In genomic region chr6:36596574-36596973, GRCm38 (mm10) we compare ENCODE assay signal across 14 mouse cellular contexts.
A peak's percentile ranks its signal among the peaks of the same experiment; 100 is the strongest.
DNase-seq lines count a peak whose midpoint lies in the region; ATAC-seq and TF ChIP-seq lines count a peak whose summit lies in the region.
"Had no signal": no experiment of that assay in that cellular context is flagged by ENCODE, and none has a peak within 500 bp of the region (broad histone marks: within the 10 kb centered on the region; RNA-seq: fewer than 3 reads in every experiment).

No protein-coding gene starts in this region.

- 0 out of 2 replicates have a peak, but pooled peaks have one; percentile 35 for TF ChIP-seq EP300 in heart, adult 2 months (IDR thresholded peaks at IDR 0.05; ENCODE audit: insufficient read depth, low read depth, low read length)
- TF ChIP-seq EP300 in heart, postnatal 0 days (IDR thresholded peaks at IDR 0.05; ENCODE audit: low read depth): peak; percentile 74

- H3K4me3 ChIP-seq in heart, adult 2 months: no peak overlapping the region
- no peak overlapping the region for H3K4me3 ChIP-seq in heart, embryonic 10.5 days
- H3K4me3 ChIP-seq in midbrain, embryonic 14.5 days (replicated peaks; ENCODE audit: low read depth, low read length): no peak overlapping the region
- no peak overlapping the region for H3K4me3 ChIP-seq in midbrain, embryonic 11.5 days (ENCODE audit: low read depth, low read length)
- H3K4me3 ChIP-seq in heart, postnatal 0 days (ENCODE audit: low read depth, low read length): no peak overlapping the region
- H3K4me3 ChIP-seq: embryonic facial prominence, embryonic 15.5 days; liver, embryonic 12.5 days had no signal

- no peak overlapping the region for H3K4me2 ChIP-seq in midbrain, embryonic 14.5 days (ENCODE audit: low read length)
- H3K4me2 ChIP-seq in midbrain, embryonic 11.5 days: no peak overlapping the region
- no peak overlapping the region for H3K4me2 ChIP-seq in heart, postnatal 0 days (ENCODE audit: low read depth, low read length)
- H3K4me2 ChIP-seq: embryonic facial prominence, embryonic 15.5 days; liver, embryonic 12.5 days had no signal

- H3K27ac ChIP-seq in heart, adult 2 months: peak overlapping the region; percentile 29
- H3K27ac ChIP-seq in heart, embryonic 10.5 days: no peak overlapping the region
- no peak overlapping the region for H3K27ac ChIP-seq in midbrain, embryonic 14.5 days (replicated peaks; ENCODE audit: low read depth, low read length)
- H3K27ac ChIP-seq in midbrain, embryonic 11.5 days (ENCODE audit: low read depth, low read length): no peak overlapping the region
- H3K27ac ChIP-seq in heart, postnatal 0 days (ENCODE audit: low read depth): peak overlapping the region; percentile 59
- H3K27ac ChIP-seq: embryonic facial prominence, embryonic 15.5 days; liver, embryonic 12.5 days had no signal

- no peak for TF ChIP-seq CTCF in heart, adult 2 months (IDR thresholded peaks at IDR 0.05)
- TF ChIP-seq CTCF in brain, embryonic 14.5 days (IDR thresholded peaks at IDR 0.05; ENCODE audit: borderline replicate concordance, extremely low read depth, insufficient read depth, insufficient read length): no peak
- no peak for TF ChIP-seq CTCF in heart, postnatal 0 days (IDR thresholded peaks at IDR 0.05; ENCODE audit: low read depth)

- no peaks in the 10 kb centered on the region for H3K9me3 ChIP-seq in heart, embryonic 10.5 days
- no peaks in the 10 kb centered on the region for H3K9me3 ChIP-seq in midbrain, embryonic 14.5 days (ENCODE audit: control insufficient read depth, low read length)
- no peaks in the 10 kb centered on the region for H3K9me3 ChIP-seq in midbrain, embryonic 11.5 days (ENCODE audit: control insufficient read depth, low read length)
- H3K9me3 ChIP-seq in heart, postnatal 0 days (replicated peaks; ENCODE audit: control insufficient read depth, low read length): no peaks in the 10 kb centered on the region
- H3K9me3 ChIP-seq: embryonic facial prominence, embryonic 15.5 days; liver, embryonic 12.5 days had no signal

- 21% methylated on average over 3 of the region's 3 CpGs for WGBS in heart, adult 2 months
- 65% methylated on average over 3 of the region's 3 CpGs for WGBS in heart, embryonic 10.5 days
- 62% methylated on average over 3 of the region's 3 CpGs for WGBS in midbrain, embryonic 14.5 days
- WGBS in midbrain, embryonic 11.5 days: 85% methylated on average over 3 of the region's 3 CpGs
- 15% methylated on average over 3 of the region's 3 CpGs for WGBS in heart, postnatal 0 days

- no peaks in the 10 kb centered on the region for H3K36me3 ChIP-seq in heart, adult 2 months (ENCODE audit: control insufficient read depth, insufficient read depth, low read length)
- H3K36me3 ChIP-seq in heart, embryonic 10.5 days: no peaks in the 10 kb centered on the region
- H3K36me3 ChIP-seq in midbrain, embryonic 14.5 days (ENCODE audit: control insufficient read depth, insufficient read depth, low read length): no peaks in the 10 kb centered on the region
- no peaks in the 10 kb centered on the region for H3K36me3 ChIP-seq in midbrain, embryonic 11.5 days (ENCODE audit: control insufficient read depth, insufficient read depth, low read length)
- H3K36me3 ChIP-seq in heart, postnatal 0 days (replicated peaks; ENCODE audit: control insufficient read depth, insufficient read depth, low read length): no peaks in the 10 kb centered on the region
- H3K36me3 ChIP-seq: embryonic facial prominence, embryonic 15.5 days; liver, embryonic 12.5 days had no signal

- no peaks in the 10 kb centered on the region for H3K27me3 ChIP-seq in heart, adult 2 months (ENCODE audit: control insufficient read depth, insufficient read depth, low read length)
- no peaks in the 10 kb centered on the region for H3K27me3 ChIP-seq in heart, embryonic 10.5 days (ENCODE audit: insufficient read depth, poor library complexity, severe bottlenecking)
- no peaks in the 10 kb centered on the region for H3K27me3 ChIP-seq in midbrain, embryonic 14.5 days (ENCODE audit: control insufficient read depth, insufficient read depth, low read length)
- no peaks in the 10 kb centered on the region for H3K27me3 ChIP-seq in midbrain, embryonic 11.5 days (ENCODE audit: control insufficient read depth, insufficient read depth, low read length)
- H3K27me3 ChIP-seq in heart, postnatal 0 days (ENCODE audit: control insufficient read depth, insufficient read depth, low read length): no peaks in the 10 kb centered on the region
- H3K27me3 ChIP-seq: embryonic facial prominence, embryonic 15.5 days; liver, embryonic 12.5 days had no signal

- H3K79me2 ChIP-seq in heart, adult 2 months (replicated peaks; ENCODE audit: control insufficient read depth, insufficient read depth, low read length): no peaks in the 10 kb centered on the region

- ATAC-seq in midbrain, embryonic 14.5 days (ENCODE audit: low FRiP score, low TSS enrichment): no peak
- no peak for ATAC-seq in midbrain, embryonic 11.5 days (ENCODE audit: low FRiP score)
- peak; percentile 67; the same call in 1 of the 2 replicates for ATAC-seq in heart, postnatal 0 days (ENCODE audit: insufficient read depth, low read depth)
- ATAC-seq: intestine, embryonic 16.5 days; liver, embryonic 12.5 days; lung, postnatal 0 days had no signal

- intact Hi-C loops in heart, adult 2 months (cut with DNase I): loop anchor here (10.0 kb wide), 1 partner anchor 82 kb away; no protein-coding TSS in a partner anchor

- peak; percentile 23 to 53 for DNase-seq in heart, adult 2 months
- DNase-seq in heart, embryonic 10.5 days (ENCODE audit: low spot score): no peak
- peak; percentile 46 for DNase-seq in midbrain, embryonic 14.5 days
- DNase-seq in midbrain, embryonic 11.5 days (ENCODE audit: low spot score, missing footprints): no peak
- peak; percentile 68 for DNase-seq in brain, embryonic 14.5 days (ENCODE audit: low read depth)
- peak; percentile 62 for DNase-seq in heart, postnatal 0 days (ENCODE audit: low spot score)
- no peak for DNase-seq in gastrocnemius, postnatal 4 days (ENCODE audit: low spot score in 2 of 2)
- no peak for DNase-seq in ovary, postnatal 36 days (ENCODE audit: low spot score)
- DNase-seq: adrenal gland, postnatal 25 days; thymus, postnatal 4 days had no signal

- H3K9ac ChIP-seq in heart, adult 2 months (ENCODE audit: low read depth, low read length): no peak overlapping the region
- no peak overlapping the region for H3K9ac ChIP-seq in midbrain, embryonic 14.5 days (replicated peaks; ENCODE audit: low read length)
- H3K9ac ChIP-seq in midbrain, embryonic 11.5 days (ENCODE audit: low read length): no peak overlapping the region
- H3K9ac ChIP-seq in heart, postnatal 0 days (replicated peaks; ENCODE audit: low read depth, low read length): no peak overlapping the region
- H3K9ac ChIP-seq: embryonic facial prominence, embryonic 15.5 days; liver, embryonic 12.5 days had no signal

- H3K4me1 ChIP-seq in heart, adult 2 months (ENCODE audit: control insufficient read depth, insufficient read depth, low read length): no peaks in the 10 kb centered on the region
- H3K4me1 ChIP-seq in heart, embryonic 10.5 days: no peaks in the 10 kb centered on the region
- no peaks in the 10 kb centered on the region for H3K4me1 ChIP-seq in midbrain, embryonic 14.5 days (ENCODE audit: control insufficient read depth, insufficient read depth, low read length)
- no peaks in the 10 kb centered on the region for H3K4me1 ChIP-seq in midbrain, embryonic 11.5 days (ENCODE audit: control insufficient read depth, insufficient read depth, low read length)
- peaks cover 8% of the 10 kb centered on the region for H3K4me1 ChIP-seq in heart, postnatal 0 days (ENCODE audit: control insufficient read depth, insufficient read depth)
- H3K4me1 ChIP-seq: embryonic facial prominence, embryonic 15.5 days; liver, embryonic 12.5 days had no signal

- TF ChIP-seq POLR2A in heart, adult 2 months (IDR thresholded peaks at IDR 0.05; ENCODE audit: insufficient read depth, low read depth, low read length): no peak
- TF ChIP-seq POLR2A in brain, embryonic 14.5 days (IDR thresholded peaks at IDR 0.05; ENCODE audit: borderline replicate concordance, extremely low read depth, insufficient read depth, insufficient read length, poor library complexity, severe bottlenecking): no peak

Comparison
In these comparisons a context has a peak if more than half of its experiments do, and no peak if none do; other contexts are left out.
1. DNase-seq: peak in heart, adult 2 months (2 of 2), midbrain, embryonic 14.5 days (single experiment), brain, embryonic 14.5 days (single experiment) and heart, postnatal 0 days (single experiment); none in heart, embryonic 10.5 days (single experiment), midbrain, embryonic 11.5 days (single experiment), gastrocnemius, postnatal 4 days (0 of 2) and ovary, postnatal 36 days (single experiment).
2. H3K27ac ChIP-seq: peak in heart, adult 2 months (single experiment) and heart, postnatal 0 days (single experiment); none in heart, embryonic 10.5 days (single experiment), midbrain, embryonic 14.5 days (single experiment) and midbrain, embryonic 11.5 days (single experiment).